Mouse (Mus musculus) left cerebral cortex, adult 2 months (tissue): Measurements from ENCODE around the gene Cox14. TPM values are rescaled to one million over a fixed set of nuclear protein-coding genes. Genes with fewer than 3 reads are reported as not detected.

Experiments
- DNase-seq, 2 experiments: peaks; one replicate each; pipeline ENCODE4 v3.0.0; 2021 to 2022; ENCODE audit warnings: low spot score in 2 of 2, mixed read lengths in 1 of 2; ENCODE audit errors: extremely low spot score in 1 of 2
- H3K27ac ChIP-seq: fragments of 200-600 bp; 2 replicates; pipeline ENCODE4 v1.8.1; 2022
- H3K4me3 ChIP-seq: fragments of 200-600 bp; 2 replicates; pipeline ENCODE4 v1.8.1; 2022
- CTCF ChIP-seq: fragments of 200-600 bp; IDR thresholded peaks from 2 replicates; pipeline ENCODE4 v1.8.1; 2022; ENCODE audit warnings: antibody characterized with exemption, mild to moderate bottlenecking, moderate library complexity
- intact Hi-C: fragments of 180-260 bp; cut with DNase I; formaldehyde crosslinking; loops from one replicate; pipeline ENCODE4 v1.15.1; 2025
- total RNA-seq, 2 experiments: library from RNA; stranded (reverse); gene quantifications; 2 replicates each; pipeline ENCODE4 v1.2.3; 2021

Cox14 gene
- total RNA-seq, 2 experiments from 2014 or later, result 113 to 123 TPM

- no peak overlapping the region for H3K4me3 ChIP-seq
- intact Hi-C loops, result no loop called here
- DNase-seq, result no peak
- H3K27ac ChIP-seq, result no peak overlapping the region; the same call in 1 of the 2 replicates
- TF ChIP-seq CTCF, result no peak
These were observed 14.9 kb upstream of the Cox14 start for GRCm38 (mm10) chr15:99710221-99711190.

DNA sequence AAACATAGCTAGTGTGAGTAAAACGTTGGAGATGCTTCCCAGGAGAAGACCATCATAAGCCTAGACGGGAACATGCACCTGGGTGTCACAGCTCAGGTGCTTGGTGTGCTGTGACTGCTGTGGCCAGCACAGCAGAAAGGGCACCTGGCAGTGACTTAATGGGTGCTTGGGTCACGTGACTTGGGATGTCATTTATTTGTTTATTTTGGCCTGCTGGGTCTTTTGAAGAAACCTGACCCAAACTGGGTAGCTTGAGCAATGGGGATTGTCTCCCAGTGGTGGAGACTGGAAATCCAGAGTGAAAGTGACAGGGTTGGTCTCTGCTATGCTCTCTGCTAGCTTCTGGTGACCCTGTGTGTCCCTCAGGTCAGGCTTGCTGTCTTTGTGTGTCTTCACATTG, 13.9 kb upstream of the Cox14 start:
- DNase-seq, result no peak
- intact Hi-C loops, result no loop called here
- Histone ChIP-seq H3K4me3 (no peak overlapping the region), H3K27ac (no peak overlapping the region; the same call in 1 of the 2 replicates)
- no peak for TF ChIP-seq CTCF

DNA sequence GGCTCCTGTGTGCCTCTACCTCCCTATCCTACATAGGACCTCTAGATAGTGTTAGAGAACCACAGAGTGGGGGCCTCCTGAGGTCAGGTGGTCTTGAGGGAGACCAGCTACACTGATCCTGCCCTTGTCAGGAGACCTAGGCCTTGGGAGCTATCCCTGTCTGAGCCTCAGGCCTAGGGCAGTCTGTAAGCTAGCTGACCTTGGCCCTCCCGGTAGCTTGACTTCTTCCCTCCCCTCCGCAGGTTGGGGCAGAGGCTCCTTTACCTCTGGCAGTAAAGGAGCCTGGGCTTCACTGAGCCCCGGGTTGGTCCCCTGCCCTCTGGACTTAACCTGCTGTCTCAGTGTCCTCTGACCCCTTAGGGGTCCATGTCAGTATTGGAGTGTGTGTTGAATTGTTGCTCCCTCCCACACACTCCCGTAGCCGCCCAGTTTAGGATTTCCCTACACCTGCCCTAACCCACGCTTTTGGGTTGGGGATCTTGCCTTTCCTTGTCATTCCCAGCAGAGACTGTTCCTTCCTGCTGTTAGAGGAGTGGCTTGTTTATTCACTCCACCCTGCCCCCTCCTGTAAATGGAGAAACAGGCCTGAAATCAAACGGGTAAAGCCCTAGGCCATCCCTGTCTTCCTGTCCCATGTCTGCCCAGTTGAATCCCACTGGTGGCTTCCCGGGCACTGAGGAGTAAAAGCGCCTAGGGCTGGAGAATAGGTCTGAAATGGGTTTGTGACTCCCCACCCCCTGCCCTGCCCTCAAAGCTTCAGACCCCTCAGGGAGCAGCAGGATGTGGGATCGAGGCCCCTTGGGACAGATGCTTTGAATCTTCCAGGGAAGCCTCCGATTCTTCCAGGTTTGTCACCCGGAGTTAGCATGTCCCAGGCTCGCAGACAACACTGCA, 12.5 kb upstream of the Cox14 start:
- H3K27ac ChIP-seq, result peak overlapping the region; percentile 92
- TF ChIP-seq CTCF, result no peak
- no peak for DNase-seq
- no peak overlapping the region for H3K4me3 ChIP-seq
- intact Hi-C loops, result no loop called here

GRCm38 (mm10) chr15:99713569-99713968, 11.8 kb upstream of the Cox14 start:
- intact Hi-C loops, result no loop called here
- no peak overlapping the region for H3K4me3 ChIP-seq
- no peak for DNase-seq
- TF ChIP-seq CTCF, result no peak; the same call in none of the 2 replicates
- H3K27ac ChIP-seq, result peak overlapping the region; percentile 92

GRCm38 (mm10) chr15:99714206-99714605, 11.2 kb upstream of the Cox14 start:
- DNase-seq, result no peak
- intact Hi-C loops, result no loop called here
- Histone ChIP-seq H3K4me3 (no peak overlapping the region), H3K27ac (peak overlapping the region; percentile 92)
- TF ChIP-seq CTCF, result no peak

DNA sequence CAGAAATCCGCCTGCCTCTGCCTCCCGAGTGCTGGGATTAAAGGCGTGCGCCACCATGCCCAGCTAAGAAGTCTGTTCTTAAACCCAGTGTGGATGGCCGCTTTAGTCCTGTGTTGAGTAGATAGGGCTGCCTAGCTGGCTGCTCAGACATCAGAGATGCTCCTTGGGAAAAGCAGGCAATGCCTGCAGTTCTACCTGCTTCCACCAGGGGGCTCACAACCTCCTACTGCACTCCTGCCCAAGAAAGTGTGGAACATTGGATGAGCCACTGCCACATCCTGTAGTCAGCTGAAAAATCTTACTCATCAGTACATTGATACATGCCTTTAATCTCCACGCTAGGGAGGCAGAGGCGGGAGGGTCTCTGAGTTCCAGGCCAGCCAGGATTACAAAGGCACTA, 10.6 kb upstream of the Cox14 start:
- peak; percentile 84 to 86 for DNase-seq
- intact Hi-C loops, result no loop called here
- no peak overlapping the region for H3K4me3 ChIP-seq
- H3K27ac ChIP-seq, result peak overlapping the region; percentile 92
- peak; percentile 98 for TF ChIP-seq CTCF

DNA sequence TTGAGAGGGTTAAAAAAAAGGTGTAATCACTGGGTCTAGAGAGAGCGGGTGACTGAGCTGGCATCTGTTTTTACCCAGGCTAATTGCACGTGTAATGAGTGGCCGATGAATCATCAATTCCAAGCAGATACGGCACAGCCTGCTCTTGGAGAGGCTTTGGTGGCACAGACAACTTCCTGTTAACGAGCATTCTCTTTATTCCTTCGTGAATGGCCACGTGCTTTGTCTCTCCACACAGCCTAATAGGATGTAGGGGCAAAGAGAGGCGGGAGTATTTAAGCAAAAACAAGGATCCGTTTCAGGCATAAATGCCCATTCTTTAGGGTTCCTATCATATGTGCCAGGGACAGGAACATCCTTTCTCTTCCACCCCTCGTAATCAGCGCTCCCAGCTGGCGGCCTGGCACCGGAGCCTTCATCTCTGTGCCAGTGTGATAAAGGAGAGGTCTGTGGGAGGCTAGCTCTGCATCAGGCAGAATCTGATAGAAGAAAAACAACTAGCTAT, 10.0 kb upstream of the Cox14 start:
- Histone ChIP-seq H3K27ac (peak overlapping the region; percentile 92), H3K4me3 (no peak overlapping the region)
- intact Hi-C loops, result no loop called here
- DNase-seq, result peak; percentile 57 to 65
- TF ChIP-seq CTCF, result no peak

- no peak for TF ChIP-seq CTCF
- H3K27ac ChIP-seq, result peak overlapping the region; percentile 92
- no peak for DNase-seq
- intact Hi-C loops, result loop anchor here (2.0 kb wide), 1 partner anchor 13 kb away; the partner anchor contains the start of gene Smarcd1
- no peak overlapping the region for H3K4me3 ChIP-seq
These were observed 9.3 kb upstream of the Cox14 start for GRCm38 (mm10) chr15:99715982-99716746.

GRCm38 (mm10) chr15:99716814-99717213, 8.6 kb upstream of the Cox14 start:
- intact Hi-C loops, result loop anchor here (2.0 kb wide), 1 partner anchor 14 kb away; the partner anchor contains the start of gene Smarcd1
- Histone ChIP-seq H3K27ac (peak overlapping the region; percentile 92), H3K4me3 (no peak overlapping the region)
- DNase-seq, result peak in 1 of 2 experiments; percentile 41
- no peak for TF ChIP-seq CTCF

GRCm38 (mm10) chr15:99717386-99718334, 7.8 kb upstream of the Cox14 start, which contains the start of gene Gpd1:
Gene Gpd1, plus strand, starts transcription at chr15:99717515.
- H3K27ac ChIP-seq, result peak within 1 kb of the TSS; percentile 92
- DNase-seq, result peak; percentile 68 to 71
- intact Hi-C loops, result loop anchor here (2.0 kb wide), 1 partner anchor 15 kb away; the partner anchor contains the start of gene Smarcd1
- peak within 1 kb of the TSS; percentile 56 for H3K4me3 ChIP-seq
- TF ChIP-seq CTCF, result no peak
